Mouse (Mus musculus): ENCODE results near the gene Kif6.

- TF ChIP-seq CTCF (IDR thresholded peaks at IDR 0.05) (no peak), EP300 (IDR thresholded peaks at IDR 0.05) (no peak)
These were observed 128.9 kb downstream of the Kif6 start for GRCm38 (mm10) chr17:49743580-49744463.

Data from lung, postnatal 0 days (tissue).